Mouse (Mus musculus): ENCODE data around the gene Rbm34. TPM values are rescaled to one million over a fixed set of nuclear protein-coding genes. Genes with fewer than 3 reads are reported as not detected.
"Not testable (repeated sequence)": the region's sequence is repeated elsewhere in the genome, so short reads cannot be mapped to it uniquely, and the experiment has no call there.

Gene Rbm34
- 19.7 and 20.9 TPM in 2 replicates for polyA plus RNA-seq (2012; ENCODE audit: insufficient read depth, insufficient read length, missing spikeins)

DNA sequence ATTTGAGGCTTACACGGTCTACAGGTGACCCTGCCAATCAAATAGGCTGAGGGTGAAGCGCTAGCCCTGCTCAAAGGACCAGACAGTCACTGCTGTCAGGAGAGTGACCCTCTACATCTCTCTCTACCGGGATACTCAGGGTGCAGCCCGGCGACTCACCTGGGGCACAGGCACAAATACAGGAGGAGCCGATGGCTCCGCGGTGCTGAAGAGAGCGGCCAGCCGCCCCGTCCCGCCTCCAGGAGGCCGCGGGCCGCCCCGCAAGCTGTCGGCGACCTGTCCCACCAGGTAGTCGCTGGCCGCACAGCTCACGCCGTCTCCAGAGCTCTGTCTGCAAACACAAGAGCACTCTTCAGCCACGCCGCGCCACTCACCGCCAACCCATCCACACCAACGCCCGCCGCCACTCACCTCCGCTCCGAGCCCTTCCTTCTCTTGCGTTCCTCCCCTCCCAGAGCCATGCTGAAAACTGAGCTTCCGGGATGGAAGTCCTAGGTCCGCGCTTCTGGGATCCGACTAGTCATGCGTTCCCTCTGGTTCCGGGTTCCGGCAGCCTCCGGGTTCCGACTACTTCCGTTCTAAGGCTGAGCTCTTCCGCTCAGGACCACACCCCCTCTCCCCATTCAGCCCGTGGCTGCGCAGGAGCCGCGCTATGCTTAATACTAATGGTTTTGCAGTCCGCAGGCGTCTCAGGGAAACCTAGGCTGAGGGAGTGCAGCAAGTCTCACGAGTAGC, at the start of gene Rbm34:
TSS of gene Rbm34 (minus strand) at position 493 of the 735 bp plus-strand sequence.
- Histone ChIP-seq H3K4me3 (ENCODE audit: insufficient read depth, low read length) (peak within 1 kb of the TSS; percentile 95), H3K27ac (ENCODE audit: insufficient read depth, low read depth, low read length) (peak within 1 kb of the TSS; percentile 41), H3K4me1 (ENCODE audit: control insufficient read depth, insufficient read depth, low read length) (peaks cover 13% of the 10 kb centered on the region)
- TF ChIP-seq POLR2A (IDR thresholded peaks at IDR 0.05; ENCODE audit: borderline replicate concordance, low read depth, low read length): no peak; the same call in 1 of the 2 replicates
- TF ChIP-seq CTCF (IDR thresholded peaks at IDR 0.05; ENCODE audit: low read depth, low read length): no peak

DNA sequence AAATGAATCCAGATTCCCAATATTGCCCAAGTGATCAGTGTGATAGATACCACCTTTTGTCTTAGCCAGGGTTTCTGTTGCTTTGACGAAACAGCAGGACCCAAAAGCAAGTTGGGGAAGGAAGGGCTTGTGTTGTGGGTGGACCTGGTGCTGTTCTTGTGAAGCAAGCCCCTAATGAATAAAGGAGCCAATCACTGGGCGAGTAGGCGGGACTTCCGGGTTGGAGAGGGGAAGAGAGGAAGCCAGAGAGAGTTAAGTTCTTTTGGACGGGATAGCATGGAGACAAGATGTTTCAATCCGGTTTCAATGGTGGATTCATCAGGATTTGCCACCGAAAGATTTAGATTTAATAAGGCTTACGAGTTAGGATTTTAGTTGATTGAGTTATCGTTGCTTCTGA, 40.8 kb upstream of the Rbm34 start:
- TF ChIP-seq CTCF (IDR thresholded peaks at IDR 0.05; ENCODE audit: low read depth, low read length) (no peak), POLR2A (IDR thresholded peaks at IDR 0.05; ENCODE audit: borderline replicate concordance, low read depth, low read length) (no peak)
- H3K4me3 ChIP-seq (ENCODE audit: insufficient read depth, low read length): no peak overlapping the region

DNA sequence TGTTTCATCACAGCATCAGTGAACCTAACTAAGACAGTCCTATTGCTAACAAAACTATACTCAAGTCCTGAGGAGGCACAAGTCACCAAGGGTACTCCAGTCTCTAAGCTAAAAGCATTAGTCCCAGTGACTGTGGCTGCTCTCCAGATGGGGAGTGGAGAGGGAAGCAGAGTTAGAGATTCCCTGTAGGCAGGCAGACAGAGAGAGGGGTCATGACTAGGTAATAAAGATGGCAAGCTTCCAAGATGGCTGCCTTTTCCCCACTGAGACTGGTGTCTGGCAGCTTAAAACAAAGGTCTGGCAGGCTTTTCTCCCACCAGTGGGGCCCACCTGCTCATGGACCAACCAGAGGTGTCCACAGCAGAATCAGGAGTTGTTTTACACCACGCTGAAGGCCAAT, 23.6 kb upstream of the Rbm34 start:
- no peak overlapping the region for H3K27ac ChIP-seq (ENCODE audit: insufficient read depth, low read depth, low read length)
- H3K4me1 ChIP-seq (ENCODE audit: control insufficient read depth, insufficient read depth, low read length): no peaks in the 10 kb centered on the region
- no peak for TF ChIP-seq CTCF (IDR thresholded peaks at IDR 0.05; ENCODE audit: low read depth, low read length)
- no peak for TF ChIP-seq POLR2A (IDR thresholded peaks at IDR 0.05; ENCODE audit: borderline replicate concordance, low read depth, low read length)
- H3K4me3 ChIP-seq (ENCODE audit: insufficient read depth, low read length): no peak overlapping the region

More for the DNA sequence above, 40.8 kb upstream of the Rbm34 start:
- Histone ChIP-seq H3K27ac (ENCODE audit: insufficient read depth, low read depth, low read length) (no peak overlapping the region), H3K4me1 (ENCODE audit: control insufficient read depth, insufficient read depth, low read length) (no peaks in the 10 kb centered on the region)

DNA sequence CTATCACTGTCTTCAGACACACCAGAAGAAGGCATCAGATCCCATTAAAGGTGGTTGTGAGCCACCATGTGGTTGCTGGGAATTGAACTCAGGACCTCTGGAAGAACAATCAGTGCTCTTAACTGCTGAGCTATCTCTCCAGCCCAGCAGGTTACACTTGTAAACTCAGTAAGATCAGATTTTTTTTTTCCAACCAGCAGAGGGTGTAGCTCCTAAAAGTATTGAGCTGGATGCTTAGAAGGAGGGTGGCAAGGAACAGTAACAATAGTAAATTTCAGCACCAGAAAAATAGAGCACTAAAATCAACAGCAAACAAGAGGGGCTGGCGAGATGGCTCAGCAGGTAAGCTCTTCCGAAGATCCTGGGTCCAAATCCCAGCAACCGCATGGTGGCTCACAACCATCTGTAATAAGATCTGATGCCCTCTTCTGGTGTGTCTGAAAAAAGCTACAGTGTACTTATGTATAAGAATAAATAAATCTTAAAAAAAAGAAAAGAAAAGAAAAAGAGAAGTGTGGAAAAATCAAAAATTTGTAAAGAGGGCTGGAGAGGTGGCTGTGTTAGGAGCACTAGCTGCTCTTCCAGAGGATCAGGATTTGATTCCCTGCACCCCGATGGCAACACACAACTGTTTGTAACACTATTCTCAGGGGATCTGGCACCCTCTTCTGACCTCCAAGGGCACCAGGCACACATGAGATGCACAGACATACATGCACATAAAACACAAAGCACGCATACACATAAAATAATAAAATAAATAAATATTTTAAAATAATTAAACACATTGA, 18.7 kb upstream of the Rbm34 start:
- Histone ChIP-seq H3K4me3 (ENCODE audit: insufficient read depth, low read length) (no peak overlapping the region), H3K4me1 (ENCODE audit: control insufficient read depth, insufficient read depth, low read length) (no peaks in the 10 kb centered on the region), H3K27ac (ENCODE audit: insufficient read depth, low read depth, low read length) (no peak overlapping the region)
- TF ChIP-seq POLR2A (IDR thresholded peaks at IDR 0.05; ENCODE audit: borderline replicate concordance, low read depth, low read length) (no peak), CTCF (IDR thresholded peaks at IDR 0.05; ENCODE audit: low read depth, low read length) (no peak)

DNA sequence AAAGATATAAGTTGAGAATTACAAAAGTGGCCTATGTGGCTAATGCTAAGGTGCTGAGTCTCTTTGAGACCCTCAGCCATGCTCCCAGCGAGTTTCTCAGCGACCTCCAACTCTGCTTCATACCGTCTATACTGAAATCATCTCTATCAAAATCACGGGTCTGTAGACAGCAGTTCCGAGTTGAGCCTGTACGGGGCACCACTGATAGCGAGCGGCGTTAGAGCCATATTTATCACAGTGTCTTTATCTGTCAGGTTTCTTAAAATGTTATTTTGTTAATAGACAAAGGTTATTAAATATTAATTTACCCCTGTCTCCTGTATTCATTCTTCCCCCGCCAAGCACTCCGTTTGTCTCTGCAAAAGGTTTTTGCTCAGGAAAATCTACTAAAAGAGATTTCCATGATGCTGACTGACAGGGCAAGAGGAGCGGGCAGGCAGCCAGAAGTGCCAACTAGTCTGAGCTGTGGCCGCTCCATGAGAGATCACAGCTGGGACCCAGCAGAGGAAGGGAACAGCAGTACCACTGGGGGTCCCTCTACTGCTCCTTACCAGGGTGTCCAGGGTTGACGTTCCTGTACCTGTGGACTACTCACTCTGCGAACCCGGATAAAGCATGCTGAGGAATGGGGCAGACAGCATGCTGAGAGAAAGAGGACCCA, 17.6 kb upstream of the Rbm34 start:
- H3K27ac ChIP-seq (ENCODE audit: insufficient read depth, low read depth, low read length): no peak overlapping the region
- H3K4me1 ChIP-seq (ENCODE audit: control insufficient read depth, insufficient read depth, low read length): no peaks in the 10 kb centered on the region
- TF ChIP-seq POLR2A (IDR thresholded peaks at IDR 0.05; ENCODE audit: borderline replicate concordance, low read depth, low read length) (no peak), CTCF (IDR thresholded peaks at IDR 0.05; ENCODE audit: low read depth, low read length) (no peak)
- H3K4me3 ChIP-seq (ENCODE audit: insufficient read depth, low read length): no peak overlapping the region

DNA sequence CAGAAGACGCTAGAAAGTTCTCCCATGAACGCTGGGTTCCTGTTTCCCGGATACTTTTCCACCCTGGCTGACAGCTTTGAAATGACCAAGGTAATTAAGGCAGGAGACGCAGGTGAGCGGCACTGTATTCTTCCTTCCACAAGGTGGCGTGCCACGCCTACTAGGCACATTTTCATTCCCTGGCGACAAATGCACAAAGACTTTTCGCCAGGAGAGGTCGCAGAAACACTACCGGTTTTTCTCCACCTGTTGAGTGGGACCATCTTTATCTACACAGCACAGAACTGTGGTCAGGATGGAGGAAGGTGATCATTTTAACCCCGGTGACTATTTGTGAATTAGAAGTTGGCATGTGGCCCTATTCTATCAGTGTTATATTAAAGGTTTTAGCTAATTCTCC, 15.6 kb upstream of the Rbm34 start:
- peak; percentile 94 for TF ChIP-seq CTCF (IDR thresholded peaks at IDR 0.05; ENCODE audit: low read depth, low read length)
- no peak for TF ChIP-seq POLR2A (IDR thresholded peaks at IDR 0.05; ENCODE audit: borderline replicate concordance, low read depth, low read length)

DNA sequence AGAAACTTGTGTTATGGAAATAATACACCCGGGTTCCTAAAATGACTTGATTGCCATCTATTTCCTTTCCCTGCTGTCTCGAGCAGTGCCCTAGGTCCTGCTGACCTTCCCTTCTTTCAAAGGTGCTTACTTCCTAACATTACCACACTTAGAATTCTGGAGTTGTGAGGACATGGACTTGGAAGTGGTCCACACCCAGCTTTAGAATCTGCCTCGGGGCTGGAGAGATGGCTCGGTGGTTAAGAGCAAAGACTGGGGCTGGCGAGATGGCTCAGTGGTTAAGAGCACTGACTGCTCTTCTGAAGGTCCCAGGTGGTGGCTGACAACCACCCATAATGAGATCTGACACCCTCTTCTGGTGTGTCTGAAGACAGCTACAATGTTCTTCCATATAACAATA, 9.2 kb upstream of the Rbm34 start:
- no peak overlapping the region for H3K27ac ChIP-seq (ENCODE audit: insufficient read depth, low read depth, low read length)
- H3K4me1 ChIP-seq (ENCODE audit: control insufficient read depth, insufficient read depth, low read length): no peaks in the 10 kb centered on the region
- H3K4me3 ChIP-seq (ENCODE audit: insufficient read depth, low read length): no peak overlapping the region
- no peak for TF ChIP-seq CTCF (IDR thresholded peaks at IDR 0.05; ENCODE audit: low read depth, low read length)
- no peak for TF ChIP-seq POLR2A (IDR thresholded peaks at IDR 0.05; ENCODE audit: borderline replicate concordance, low read depth, low read length)

More for the DNA sequence above, 15.6 kb upstream of the Rbm34 start:
- Histone ChIP-seq H3K27ac (ENCODE audit: insufficient read depth, low read depth, low read length) (no peak overlapping the region), H3K4me3 (ENCODE audit: insufficient read depth, low read length) (no peak overlapping the region), H3K4me1 (ENCODE audit: control insufficient read depth, insufficient read depth, low read length) (no peaks in the 10 kb centered on the region)

DNA sequence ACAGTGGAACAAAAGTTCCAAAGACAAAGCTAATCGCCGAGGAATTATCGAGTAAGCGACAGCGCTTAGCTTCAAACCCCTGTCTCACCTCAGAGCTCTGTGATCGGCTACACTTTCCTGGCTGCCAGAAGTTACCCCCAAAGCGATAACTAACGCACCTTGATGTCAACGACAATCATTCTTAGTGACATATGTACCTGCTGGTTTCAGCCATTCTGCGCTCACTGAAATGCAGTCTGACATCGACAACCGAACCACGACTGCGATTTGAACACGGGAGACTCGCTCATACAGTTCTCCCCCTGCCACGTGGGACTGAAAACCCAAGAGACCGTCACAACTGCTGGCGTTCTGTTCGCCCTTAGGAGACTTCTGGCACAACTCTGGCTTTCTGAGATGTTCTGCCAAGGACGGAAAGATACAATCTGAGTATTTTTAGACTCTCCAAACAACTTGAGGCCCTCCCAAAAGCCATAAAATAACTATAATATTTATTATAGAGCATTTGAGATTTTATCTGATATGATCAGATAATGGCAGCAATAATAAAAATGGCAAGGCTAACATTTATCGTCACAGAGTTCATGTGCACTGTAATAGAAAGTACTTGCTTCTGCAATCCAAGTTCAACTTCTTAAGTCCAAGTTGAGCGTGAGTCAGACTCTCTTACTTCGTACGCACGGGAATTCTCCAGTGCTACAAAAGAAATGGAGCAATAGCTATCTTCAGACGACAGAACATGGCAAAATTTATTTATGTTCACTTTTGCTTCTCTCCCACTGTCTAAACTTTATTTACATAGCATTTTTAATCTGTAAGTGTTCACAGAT, 8.4 kb upstream of the Rbm34 start:
- Histone ChIP-seq H3K27ac (ENCODE audit: insufficient read depth, low read depth, low read length) (no peak overlapping the region), H3K4me3 (ENCODE audit: insufficient read depth, low read length) (peak overlapping the region; percentile 59), H3K4me1 (ENCODE audit: control insufficient read depth, insufficient read depth, low read length) (no peaks in the 10 kb centered on the region)
- TF ChIP-seq CTCF (IDR thresholded peaks at IDR 0.05; ENCODE audit: low read depth, low read length) (no peak), POLR2A (IDR thresholded peaks at IDR 0.05; ENCODE audit: borderline replicate concordance, low read depth, low read length) (no peak)

DNA sequence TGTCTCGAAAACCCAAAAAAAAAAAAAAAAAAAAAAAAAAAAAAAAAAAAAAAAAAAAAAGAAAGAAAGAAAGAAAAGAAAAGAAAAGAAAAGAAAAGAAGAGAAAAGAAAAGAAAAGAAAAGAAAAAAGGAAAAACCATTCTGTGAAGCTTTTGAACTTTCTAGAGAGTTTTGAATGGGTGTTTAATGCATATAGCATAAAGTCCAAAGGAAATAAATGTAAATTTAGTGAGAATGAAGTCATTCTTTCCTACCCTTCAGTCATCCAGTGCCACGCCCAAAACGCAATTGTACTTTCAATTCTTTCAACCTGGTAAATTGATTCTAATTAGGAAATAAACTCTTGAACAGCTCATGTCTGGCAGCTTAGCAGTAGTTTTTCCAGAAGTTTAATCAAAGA, 7.7 kb upstream of the Rbm34 start:
- not testable (repeated sequence) for H3K27ac ChIP-seq (ENCODE audit: insufficient read depth, low read depth, low read length); H3K4me1 ChIP-seq (ENCODE audit: control insufficient read depth, insufficient read depth, low read length)
- peak overlapping the region; percentile 59 for H3K4me3 ChIP-seq (ENCODE audit: insufficient read depth, low read length)
